Mouse (Mus musculus): Measurements from ENCODE around the gene Apbb1ip.

- TF ChIP-seq CTCF (IDR thresholded peaks at IDR 0.05; ENCODE audit: low read depth, low read length) (no peak), POLR2A (IDR thresholded peaks at IDR 0.05; ENCODE audit: extremely low read depth, insufficient read depth, low read length) (no peak)
These were observed 78.0 kb downstream of the Apbb1ip start for GRCm38 (mm10) chr2:22851900-22852299.
